Mouse (Mus musculus): Measurements from ENCODE around the gene Kcnh8.
A peak's percentile ranks its signal among the peaks of the same experiment; 100 is the strongest.

Gene Kcnh8

GRCm38 (mm10) chr17:52873195-52873594, 270.7 kb downstream of the Kcnh8 start:
- DNase-seq: no peak

- no peak for DNase-seq
These were observed 276.5 kb downstream of the Kcnh8 start for GRCm38 (mm10) chr17:52878964-52879363.

- peak; percentile 7 for DNase-seq
These were observed 277.5 kb downstream of the Kcnh8 start for GRCm38 (mm10) chr17:52880051-52880450.

GRCm38 (mm10) chr17:52885210-52885609, 282.7 kb downstream of the Kcnh8 start:
- peak; percentile 64 for DNase-seq

- DNase-seq: no peak
These were observed 318.1 kb downstream of the Kcnh8 start for GRCm38 (mm10) chr17:52920519-52921106.

- DNase-seq: no peak
These were observed 341.5 kb downstream of the Kcnh8 start for GRCm38 (mm10) chr17:52943966-52944365.

- DNase-seq: no peak
These were observed 370.2 kb downstream of the Kcnh8 start for GRCm38 (mm10) chr17:52972735-52973134.

GRCm38 (mm10) chr17:52980958-52981357, 378.4 kb downstream of the Kcnh8 start:
- no peak for DNase-seq

Data from lung, postnatal 10 days (tissue).